Mouse (Mus musculus) CH12.LX (cell line): ENCODE results near the gene Olfr631.

Experiments
- TBP ChIP-seq: conservative IDR thresholded peaks from 2 replicates; pipeline ENCODE4 v1.6.1; 2011; ENCODE audit warnings: low read depth, low read length, improper control_type of control experiment
- USF1 ChIP-seq: IDR thresholded peaks from 2 replicates; pipeline ENCODE4 v1.6.1; 2014; ENCODE audit warnings: low read depth, mild to moderate bottlenecking, inconsistent platforms, low read length, improper control_type of control experiment

GRCm38 (mm10) chr7:103915338-103915737 lies 13.3 kb upstream of the Olfr631 start:
- no peak for TF ChIP-seq TBP
- TF ChIP-seq USF1 = no peak
